Mouse (Mus musculus): ENCODE measurements around the gene Rin1. TPM values are rescaled to one million over a fixed set of nuclear protein-coding genes. Genes with fewer than 3 reads are reported as not detected.
A peak's percentile ranks its signal among the peaks of the same experiment; 100 is the strongest.
"Not testable (repeated sequence)": the region's sequence is repeated elsewhere in the genome, so short reads cannot be mapped to it uniquely, and the experiment has no call there.

The Rin1 gene
- polyA plus RNA-seq, 1 experiment from 2014 or later = 1.6 TPM

GRCm38 (mm10) chr19:5082596-5082995 lies 32.3 kb downstream of the Rin1 start:
- ATAC-seq (ENCODE audit: low FRiP score, low TSS enrichment) (no peak), DNase-seq (no peak)
- H3K4me3 ChIP-seq (replicated peaks; ENCODE audit: low read depth, low read length) = no peak overlapping the region
- H3K27me3 ChIP-seq (ENCODE audit: control insufficient read depth, insufficient read depth, low read length) = peaks cover 62% of the 10 kb centered on the region
- 0 out of 2 replicates have a peak, but pooled peaks cover 8% of the 10 kb centered on the region for H3K4me1 ChIP-seq (ENCODE audit: control insufficient read depth, insufficient read depth, low read length)
- no peak overlapping the region for H3K9ac ChIP-seq (replicated peaks; ENCODE audit: low read length)
- 74% methylated on average over 24 of the region's 24 CpGs for WGBS
- no peak overlapping the region for H3K4me2 ChIP-seq (ENCODE audit: low read length)
- no peaks in the 10 kb centered on the region for H3K9me3 ChIP-seq (ENCODE audit: control insufficient read depth, low read length)
- no peaks in the 10 kb centered on the region for H3K36me3 ChIP-seq (ENCODE audit: control insufficient read depth, insufficient read depth, low read length)
- no peak overlapping the region for H3K27ac ChIP-seq (replicated peaks; ENCODE audit: low read depth, low read length)

- DNase-seq (no peak), ATAC-seq (ENCODE audit: low FRiP score, low TSS enrichment) (no peak)
- H3K4me2 ChIP-seq (ENCODE audit: low read length) = peak overlapping the region; percentile 73
- H3K9me3 ChIP-seq (ENCODE audit: control insufficient read depth, low read length) = no peaks in the 10 kb centered on the region
- no peak overlapping the region for H3K27ac ChIP-seq (replicated peaks; ENCODE audit: low read depth, low read length)
- peaks cover 12% of the 10 kb centered on the region; the same call in 1 of the 2 replicates for H3K4me1 ChIP-seq (ENCODE audit: control insufficient read depth, insufficient read depth, low read length)
- H3K4me3 ChIP-seq (replicated peaks; ENCODE audit: low read depth, low read length) = peak overlapping the region; percentile 52
- peaks cover 62% of the 10 kb centered on the region for H3K27me3 ChIP-seq (ENCODE audit: control insufficient read depth, insufficient read depth, low read length)
- no peaks in the 10 kb centered on the region for H3K36me3 ChIP-seq (ENCODE audit: control insufficient read depth, insufficient read depth, low read length)
- WGBS = 67% methylated on average over 3 of the region's 3 CpGs
- peak overlapping the region; percentile 65; the same call in 1 of the 2 replicates for H3K9ac ChIP-seq (replicated peaks; ENCODE audit: low read length)
Observed at GRCm38 (mm10) chr19:5083961-5084833, 33.9 kb downstream of the Rin1 start.

- peaks cover 15% of the 10 kb centered on the region; the same call in 1 of the 2 replicates for H3K4me1 ChIP-seq (ENCODE audit: control insufficient read depth, insufficient read depth, low read length)
- H3K4me2 ChIP-seq (ENCODE audit: low read length) = peak overlapping the region; percentile 73
- no peaks in the 10 kb centered on the region for H3K9me3 ChIP-seq (ENCODE audit: control insufficient read depth, low read length)
- H3K27me3 ChIP-seq (ENCODE audit: control insufficient read depth, insufficient read depth, low read length) = peaks cover 62% of the 10 kb centered on the region
- H3K27ac ChIP-seq (replicated peaks; ENCODE audit: low read depth, low read length) = no peak overlapping the region
- peak overlapping the region; percentile 52 for H3K4me3 ChIP-seq (replicated peaks; ENCODE audit: low read depth, low read length)
- ATAC-seq (ENCODE audit: low FRiP score, low TSS enrichment) = no peak
- 4% methylated on average over 15 of the region's 15 CpGs for WGBS
- H3K36me3 ChIP-seq (ENCODE audit: control insufficient read depth, insufficient read depth, low read length) = 0 out of 2 replicates have a peak, but pooled peaks cover 2% of the 10 kb centered on the region
- H3K9ac ChIP-seq (replicated peaks; ENCODE audit: low read length) = peak overlapping the region; percentile 65
- no peak for DNase-seq
Observed at GRCm38 (mm10) chr19:5084834-5085144, 34.5 kb downstream of the Rin1 start.

GRCm38 (mm10) chr19:5085145-5085863 lies 35.0 kb downstream of the Rin1 start, which contains the start of gene Tmem151a:
Gene Tmem151a, minus strand, starts transcription at chr19:5085531.
- Histone ChIP-seq H3K36me3 (ENCODE audit: control insufficient read depth, insufficient read depth, low read length) (peaks cover 6% of the 10 kb centered on the region; the same call in 1 of the 2 replicates), H3K4me1 (ENCODE audit: control insufficient read depth, insufficient read depth, low read length) (peaks cover 15% of the 10 kb centered on the region; the same call in 1 of the 2 replicates), H3K4me3 (replicated peaks; ENCODE audit: low read depth, low read length) (peak within 1 kb of the TSS; percentile 52), H3K4me2 (ENCODE audit: low read length) (peak within 1 kb of the TSS; percentile 73), H3K9ac (replicated peaks; ENCODE audit: low read length) (peak within 1 kb of the TSS; percentile 65), H3K27me3 (ENCODE audit: control insufficient read depth, insufficient read depth, low read length) (peaks cover 59% of the 10 kb centered on the region), H3K9me3 (ENCODE audit: control insufficient read depth, low read length) (no peaks in the 10 kb centered on the region), H3K27ac (replicated peaks; ENCODE audit: low read depth, low read length) (no peak within 1 kb of the TSS)
- DNase-seq (peak; percentile 48), ATAC-seq (ENCODE audit: low FRiP score, low TSS enrichment) (no peak)
- WGBS = under 1% methylated on average over 69 of the region's 69 CpGs

GRCm38 (mm10) chr19:5086533-5086932 lies 36.3 kb downstream of the Rin1 start:
- Histone ChIP-seq H3K36me3 (ENCODE audit: control insufficient read depth, insufficient read depth, low read length) (peaks cover 18% of the 10 kb centered on the region), H3K27me3 (ENCODE audit: control insufficient read depth, insufficient read depth, low read length) (peaks cover 47% of the 10 kb centered on the region), H3K4me1 (ENCODE audit: control insufficient read depth, insufficient read depth, low read length) (peaks cover 15% of the 10 kb centered on the region; the same call in 1 of the 2 replicates)
- WGBS = 60% methylated on average over 4 of the region's 4 CpGs
- not testable (repeated sequence) for H3K9me3 ChIP-seq (ENCODE audit: control insufficient read depth, low read length); H3K9ac ChIP-seq (replicated peaks; ENCODE audit: low read length); DNase-seq; ATAC-seq (ENCODE audit: low FRiP score, low TSS enrichment); H3K4me2 ChIP-seq (ENCODE audit: low read length); H3K4me3 ChIP-seq (replicated peaks; ENCODE audit: low read depth, low read length); H3K27ac ChIP-seq (replicated peaks; ENCODE audit: low read depth, low read length)

- Histone ChIP-seq H3K27me3 (ENCODE audit: control insufficient read depth, insufficient read depth, low read length) (peaks cover 32% of the 10 kb centered on the region), H3K4me1 (ENCODE audit: control insufficient read depth, insufficient read depth, low read length) (peaks cover 15% of the 10 kb centered on the region; the same call in 1 of the 2 replicates), H3K9ac (replicated peaks; ENCODE audit: low read length) (peak within 1 kb of the TSS; percentile 67), H3K27ac (replicated peaks; ENCODE audit: low read depth, low read length) (peak within 1 kb of the TSS; percentile 89), H3K4me2 (ENCODE audit: low read length) (peak within 1 kb of the TSS; percentile 74), H3K4me3 (replicated peaks; ENCODE audit: low read depth, low read length) (peak within 1 kb of the TSS; percentile 75), H3K9me3 (ENCODE audit: control insufficient read depth, low read length) (no peaks in the 10 kb centered on the region), H3K36me3 (ENCODE audit: control insufficient read depth, insufficient read depth, low read length) (peaks cover 34% of the 10 kb centered on the region)
- ATAC-seq (ENCODE audit: low FRiP score, low TSS enrichment) (peak; percentile 93), DNase-seq (peak; percentile 98)
- under 1% methylated on average over 58 of the region's 58 CpGs for WGBS
Observed at GRCm38 (mm10) chr19:5087884-5088728, 37.8 kb downstream of the Rin1 start, which contains the start of gene Yif1a. Gene Yif1a, plus strand, starts transcription at chr19:5088538.

- ATAC-seq (ENCODE audit: low FRiP score, low TSS enrichment) = no peak
- WGBS = 90% methylated on average over 4 of the region's 4 CpGs
- H3K4me1 ChIP-seq (ENCODE audit: control insufficient read depth, insufficient read depth, low read length) = peaks cover 23% of the 10 kb centered on the region
- H3K4me2 ChIP-seq (ENCODE audit: low read length) = peak overlapping the region; percentile 74
- peak overlapping the region; percentile 75 for H3K4me3 ChIP-seq (replicated peaks; ENCODE audit: low read depth, low read length)
- no peak overlapping the region for H3K27ac ChIP-seq (replicated peaks; ENCODE audit: low read depth, low read length)
- no peaks in the 10 kb centered on the region for H3K9me3 ChIP-seq (ENCODE audit: control insufficient read depth, low read length)
- peaks cover 21% of the 10 kb centered on the region for H3K27me3 ChIP-seq (ENCODE audit: control insufficient read depth, insufficient read depth, low read length)
- peaks cover 42% of the 10 kb centered on the region for H3K36me3 ChIP-seq (ENCODE audit: control insufficient read depth, insufficient read depth, low read length)
- H3K9ac ChIP-seq (replicated peaks; ENCODE audit: low read length) = 0 out of 2 replicates have a peak overlapping the region, but pooled peaks have one; percentile 67
- DNase-seq = no peak
Observed at GRCm38 (mm10) chr19:5089324-5089723, 39.0 kb downstream of the Rin1 start.

GRCm38 (mm10) chr19:5092083-5092482 lies 41.8 kb downstream of the Rin1 start:
- H3K4me1 ChIP-seq (ENCODE audit: control insufficient read depth, insufficient read depth, low read length) = peaks cover 47% of the 10 kb centered on the region
- no peak for DNase-seq
- WGBS = 89% methylated on average over 10 of the region's 10 CpGs
- no peaks in the 10 kb centered on the region for H3K9me3 ChIP-seq (ENCODE audit: control insufficient read depth, low read length)
- no peak overlapping the region for H3K4me3 ChIP-seq (replicated peaks; ENCODE audit: low read depth, low read length)
- no peaks in the 10 kb centered on the region for H3K27me3 ChIP-seq (ENCODE audit: control insufficient read depth, insufficient read depth, low read length)
- no peak overlapping the region for H3K27ac ChIP-seq (replicated peaks; ENCODE audit: low read depth, low read length)
- ATAC-seq (ENCODE audit: low FRiP score, low TSS enrichment) = no peak
- H3K4me2 ChIP-seq (ENCODE audit: low read length) = no peak overlapping the region
- H3K36me3 ChIP-seq (ENCODE audit: control insufficient read depth, insufficient read depth, low read length) = peaks cover 42% of the 10 kb centered on the region
- H3K9ac ChIP-seq (replicated peaks; ENCODE audit: low read length) = no peak overlapping the region
